Mouse (Mus musculus) thymus, adult 2 months (tissue): Measurements from ENCODE around the gene Wwox. TPM values are rescaled to one million over a fixed set of nuclear protein-coding genes. Genes with fewer than 3 reads are reported as not detected.

ENCODE experiments used
- DNase-seq: peaks from one replicate; pipeline ENCODE4 v3.0.0; 2021
- H3K27ac ChIP-seq: fragments of 200-500 bp; 2 replicates; pipeline ENCODE4 v1.5.1; 2012; ENCODE audit warnings: low read length, control low read depth; ENCODE audit not compliant: control insufficient read depth, insufficient read depth
- H3K27me3 ChIP-seq: fragments of 200-500 bp; 2 replicates; pipeline ENCODE4 v1.6.1; 2012; ENCODE audit warnings: mild to moderate bottlenecking, low read length, moderate library complexity, mixed read lengths; ENCODE audit not compliant: control insufficient read depth, insufficient read depth
- H3K36me3 ChIP-seq: fragments of 200-500 bp; 2 replicates; pipeline ENCODE4 v1.6.1; 2012; ENCODE audit warnings: mild to moderate bottlenecking, low read length, moderate library complexity; ENCODE audit not compliant: control insufficient read depth, insufficient read depth
- H3K4me1 ChIP-seq: fragments of 200-500 bp; replicated peaks from 2 replicates; pipeline ENCODE4 v1.6.1; 2012; ENCODE audit warnings: low read length; ENCODE audit not compliant: control insufficient read depth, insufficient read depth
- H3K4me3 ChIP-seq: fragments of 200-500 bp; 2 replicates; pipeline ENCODE4 v1.5.1; 2012; ENCODE audit warnings: mild to moderate bottlenecking, low read length, control low read depth, moderate library complexity; ENCODE audit not compliant: control insufficient read depth, insufficient read depth
- CTCF ChIP-seq: fragments of 200-500 bp; IDR thresholded peaks from 2 replicates; pipeline ENCODE4 v1.5.1; 2012; ENCODE audit warnings: mild to moderate bottlenecking, control low read depth, low read length, moderate library complexity, borderline replicate concordance; ENCODE audit not compliant: control insufficient read depth, poor library complexity, insufficient read depth; ENCODE audit errors: extremely low read depth
- POLR2A ChIP-seq: fragments of 200-500 bp; IDR thresholded peaks from 2 replicates; pipeline ENCODE4 v1.6.1; 2012; ENCODE audit warnings: mild to moderate bottlenecking, low read length, control low read depth, moderate library complexity; ENCODE audit not compliant: control insufficient read depth, poor library complexity, insufficient read depth; ENCODE audit errors: extremely low read depth
- WGBS: fragments of 180-500 bp; shearing (Covaris S2); methylation state at CpG from one replicate; pipeline ENCODE4 v1.1.7; 2018; 5-methylcytosine and 5-hydroxymethylcytosine counted together
- polyA plus RNA-seq: library from polyadenylated mRNA; depleted of rRNA; stranded (reverse); fragments of >200 nt; gene quantifications from 2 replicates; pipeline ENCODE4 v1.2.3, GENCODE M21; 2012

Wwox gene
- polyA plus RNA-seq, 1 experiment: 8.4 TPM

GRCm38 (mm10) chr8:115278291-115278690 is 838.8 kb downstream of the Wwox start:
- no peak overlapping the region for H3K4me3 ChIP-seq
- TF ChIP-seq POLR2A (no peak), CTCF (no peak)
- 94% methylated on average over 5 of the region's 5 CpGs for WGBS
- no peaks in the 10 kb centered on the region; the same call in 1 of the 2 replicates for H3K4me1 ChIP-seq
- DNase-seq: no peak
- no peak overlapping the region for H3K27ac ChIP-seq
- no peaks in the 10 kb centered on the region for H3K27me3 ChIP-seq
- no peaks in the 10 kb centered on the region for H3K36me3 ChIP-seq

GRCm38 (mm10) chr8:115290224-115290623 is 850.8 kb downstream of the Wwox start:
- no peaks in the 10 kb centered on the region for H3K27me3 ChIP-seq
- WGBS: 91% methylated on average over 8 of the region's 8 CpGs
- TF ChIP-seq CTCF: no peak
- no peak for TF ChIP-seq POLR2A
- H3K4me3 ChIP-seq: no peak overlapping the region
- H3K27ac ChIP-seq: no peak overlapping the region
- no peaks in the 10 kb centered on the region for H3K4me1 ChIP-seq
- DNase-seq: no peak
- H3K36me3 ChIP-seq: no peaks in the 10 kb centered on the region

- Histone ChIP-seq H3K4me1 (no peaks in the 10 kb centered on the region), H3K27me3 (no peaks in the 10 kb centered on the region), H3K4me3 (no peak overlapping the region), H3K27ac (no peak overlapping the region), H3K36me3 (no peaks in the 10 kb centered on the region)
- WGBS: 90% methylated on average over 9 of the region's 9 CpGs
- DNase-seq: no peak
- TF ChIP-seq POLR2A (no peak), CTCF (no peak)
These were observed 857.3 kb downstream of the Wwox start for GRCm38 (mm10) chr8:115296760-115297159.

- Histone ChIP-seq H3K36me3 (no peaks in the 10 kb centered on the region), H3K27ac (no peak overlapping the region), H3K27me3 (no peaks in the 10 kb centered on the region), H3K4me3 (no peak overlapping the region), H3K4me1 (no peaks in the 10 kb centered on the region)
- WGBS: 90% methylated on average over 7 of the region's 7 CpGs
- DNase-seq: no peak
- TF ChIP-seq CTCF: no peak
- TF ChIP-seq POLR2A: no peak
These were observed 863.0 kb downstream of the Wwox start for GRCm38 (mm10) chr8:115302484-115302883.

GRCm38 (mm10) chr8:115307412-115307811 is 868.0 kb downstream of the Wwox start:
- TF ChIP-seq CTCF: no peak
- TF ChIP-seq POLR2A: no peak
- H3K27ac ChIP-seq: no peak overlapping the region
- DNase-seq: no peak
- no peaks in the 10 kb centered on the region for H3K4me1 ChIP-seq
- no peaks in the 10 kb centered on the region for H3K36me3 ChIP-seq
- H3K27me3 ChIP-seq: no peaks in the 10 kb centered on the region
- 35% methylated on average over 4 of the region's 4 CpGs for WGBS
- H3K4me3 ChIP-seq: no peak overlapping the region

- DNase-seq: no peak
- Histone ChIP-seq H3K36me3 (no peaks in the 10 kb centered on the region), H3K4me1 (no peaks in the 10 kb centered on the region), H3K27ac (no peak overlapping the region), H3K27me3 (no peaks in the 10 kb centered on the region), H3K4me3 (no peak overlapping the region)
- TF ChIP-seq CTCF (no peak), POLR2A (no peak)
- 92% methylated on average over 6 of the region's 6 CpGs for WGBS
These were observed 871.5 kb downstream of the Wwox start for GRCm38 (mm10) chr8:115311003-115311402.

GRCm38 (mm10) chr8:115312371-115312770 is 872.9 kb downstream of the Wwox start:
- 55% methylated on average over 2 of the region's 2 CpGs for WGBS
- TF ChIP-seq CTCF: no peak
- TF ChIP-seq POLR2A: no peak

More at GRCm38 (mm10) chr8:115312371-115312770, 872.9 kb downstream of the Wwox start:
- Histone ChIP-seq H3K36me3 (no peaks in the 10 kb centered on the region), H3K27me3 (no peaks in the 10 kb centered on the region), H3K4me1 (no peaks in the 10 kb centered on the region), H3K27ac (no peak overlapping the region), H3K4me3 (no peak overlapping the region)
- no peak for DNase-seq
